Mouse (Mus musculus) intestine, embryonic 16.5 days (tissue): Measurements from ENCODE around the gene Cemip. TPM values are rescaled to one million over a fixed set of nuclear protein-coding genes. Genes with fewer than 3 reads are reported as not detected.
"Not testable (repeated sequence)": the region's sequence is repeated elsewhere in the genome, so short reads cannot be mapped to it uniquely, and the experiment has no call there.

ENCODE experiments used
- ATAC-seq: fragments of 200-750 bp; cut with Nextera tagmentation; 2 replicates; pipeline ENCODE4 v1.8.0; 2017; ENCODE audit warnings: moderate TSS enrichment, moderate library complexity
- H3K27ac ChIP-seq: fragments of 300-500 bp; sonication (generic); 2 replicates; pipeline ENCODE4 v1.5.1; 2014; ENCODE audit warnings: mild to moderate bottlenecking, low read length
- H3K27me3 ChIP-seq: fragments of 300-500 bp; sonication (generic); replicated peaks from 2 replicates; pipeline ENCODE4 v1.6.1; 2014; ENCODE audit warnings: low read length, control low read depth, mixed read lengths; ENCODE audit not compliant: control insufficient read depth, insufficient read depth
- H3K36me3 ChIP-seq: fragments of 300-500 bp; sonication (generic); 2 replicates; pipeline ENCODE4 v1.6.1; 2014; ENCODE audit warnings: low read length, control low read depth; ENCODE audit not compliant: control insufficient read depth, insufficient read depth
- H3K4me1 ChIP-seq: fragments of 300-500 bp; sonication (generic); 2 replicates; pipeline ENCODE4 v1.6.1; 2014; ENCODE audit warnings: low read length, control low read depth, mixed read lengths; ENCODE audit not compliant: control insufficient read depth, insufficient read depth
- H3K4me2 ChIP-seq: fragments of 300-500 bp; sonication (generic); 2 replicates; pipeline ENCODE4 v1.6.1; 2014; ENCODE audit warnings: low read depth, low read length, control low read depth
- H3K4me3 ChIP-seq: fragments of 300-500 bp; sonication (generic); 2 replicates; pipeline ENCODE4 v1.5.1; 2014; ENCODE audit warnings: mild to moderate bottlenecking, low read length
- H3K9ac ChIP-seq: fragments of 300-500 bp; sonication (generic); 2 replicates; pipeline ENCODE4 v1.6.1; 2014; ENCODE audit warnings: low read depth, low read length
- H3K9me3 ChIP-seq: fragments of 300-500 bp; sonication (generic); 2 replicates; pipeline ENCODE4 v1.6.1; 2016; ENCODE audit warnings: low read length, control low read depth; ENCODE audit not compliant: control insufficient read depth
- WGBS: fragments of 180-500 bp; shearing (Covaris S2); extraction: QIAGEN DNeasy Blood & Tissue Kit; methylation state at CpG from one replicate; pipeline ENCODE4 v1.1.7; 2014; 5-methylcytosine and 5-hydroxymethylcytosine counted together
- polyA plus RNA-seq: library from polyadenylated mRNA; unstranded; fragments of >200 nt; fragmentation: Nextera tagmentation; extraction: Ambion mirVana; gene quantifications from 2 replicates; pipeline ENCODE4 v1.2.1, GENCODE M21; 2015

The Cemip gene
- 0.28 and 0.40 TPM in 2 replicates for polyA plus RNA-seq

DNA sequence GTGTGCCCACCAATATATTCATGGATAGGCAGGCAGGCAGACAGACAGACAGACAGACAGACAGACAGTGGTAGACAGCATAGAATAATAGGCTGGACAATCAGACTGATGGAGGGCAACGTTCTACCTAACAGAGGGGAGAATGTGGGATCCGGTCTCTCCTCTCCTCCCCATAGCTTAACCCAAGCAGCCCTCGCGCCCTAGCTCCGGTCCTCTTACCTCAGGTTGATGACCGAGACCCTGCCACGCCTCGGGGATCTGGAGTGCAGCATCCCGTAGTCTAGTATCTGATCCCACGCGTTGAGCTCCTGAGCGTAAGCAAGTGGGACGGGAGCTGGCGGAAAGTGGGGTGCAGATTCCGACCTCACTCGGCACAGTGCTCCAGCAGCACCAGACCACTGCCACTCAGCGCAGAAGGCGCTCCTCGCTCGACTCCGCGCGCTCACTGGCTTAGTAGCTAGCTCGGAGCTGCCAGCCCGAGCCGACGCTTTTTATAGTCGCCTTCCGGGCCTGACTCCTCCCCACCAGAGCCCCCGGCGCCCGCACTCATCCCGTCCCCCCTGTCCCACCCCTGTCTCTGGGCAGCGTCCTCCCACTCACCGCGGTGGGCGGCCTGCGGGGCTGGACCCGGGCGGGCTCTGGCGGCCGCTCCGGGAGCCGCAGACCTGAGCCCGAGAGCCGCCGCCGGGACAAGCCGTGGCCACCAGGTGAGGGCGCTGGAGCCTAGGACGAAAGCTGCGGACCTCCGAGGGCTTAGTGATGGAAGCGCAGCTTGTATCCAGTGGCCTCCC, at the start of gene Cemip:
Gene Cemip (minus strand): TSS at position 464 of the 791 bp plus-strand sequence.
- no peak within 1 kb of the TSS for H3K27ac ChIP-seq
- H3K9ac ChIP-seq = 0 out of 2 replicates have a peak within 1 kb of the TSS, but pooled peaks have one; percentile 22
- peak; percentile 80 for ATAC-seq
- no peaks in the 10 kb centered on the region for H3K36me3 ChIP-seq
- peaks cover 21% of the 10 kb centered on the region for H3K27me3 ChIP-seq
- no peaks in the 10 kb centered on the region for H3K9me3 ChIP-seq
- 2% methylated on average over 53 of the region's 54 CpGs for WGBS
- H3K4me2 ChIP-seq = peak within 1 kb of the TSS; percentile 82
- H3K4me3 ChIP-seq = peak within 1 kb of the TSS; percentile 49
- no peaks in the 10 kb centered on the region for H3K4me1 ChIP-seq

DNA sequence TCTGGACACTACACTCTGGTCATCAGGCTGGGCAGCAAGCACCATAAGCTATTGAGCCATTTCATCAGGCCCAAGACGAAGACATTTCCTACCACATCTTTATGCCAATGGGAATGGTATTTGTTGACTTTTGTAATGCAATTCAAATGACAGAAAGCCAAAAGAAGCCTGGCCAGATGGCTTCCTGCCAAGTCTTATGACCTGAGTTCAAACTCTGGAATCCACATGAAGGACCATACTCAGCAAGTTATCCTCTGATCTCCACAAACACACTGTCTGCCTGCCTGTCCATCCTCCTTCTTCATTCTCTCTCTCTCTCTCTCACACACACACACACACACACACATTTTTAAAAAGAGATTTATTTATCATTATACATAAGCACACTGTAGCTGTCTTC, 46.4 kb upstream of the Cemip start:
- ATAC-seq = no peak

DNA sequence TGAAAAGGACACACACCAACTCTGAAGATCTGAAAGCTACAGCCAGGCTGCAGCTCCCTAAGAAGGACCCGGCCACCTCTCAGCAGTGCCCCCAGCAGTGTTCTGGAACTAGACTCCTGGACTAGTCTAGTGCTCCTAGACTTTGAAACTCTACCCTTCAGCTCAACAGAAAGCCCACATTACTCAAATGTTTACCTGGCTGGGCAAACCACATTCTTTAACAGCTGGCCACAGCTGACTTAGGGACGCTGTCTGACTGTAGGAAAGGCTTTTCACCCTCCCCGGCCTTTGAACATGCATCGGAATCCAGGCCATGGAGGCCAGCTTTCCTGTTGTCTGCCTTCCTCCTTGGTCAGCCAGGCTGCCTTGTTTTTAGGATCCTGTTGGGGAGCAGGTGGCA, 45.4 kb upstream of the Cemip start:
- no peaks in the 10 kb centered on the region for H3K9me3 ChIP-seq
- H3K27me3 ChIP-seq = no peaks in the 10 kb centered on the region
- H3K27ac ChIP-seq = no peak overlapping the region; the same call in 1 of the 2 replicates
- peaks cover 39% of the 10 kb centered on the region for H3K4me1 ChIP-seq
- no peak for ATAC-seq
- H3K9ac ChIP-seq = no peak overlapping the region
- WGBS = 68% methylated on average over 4 of the region's 4 CpGs
- H3K4me2 ChIP-seq = no peak overlapping the region
- no peaks in the 10 kb centered on the region; the same call in 1 of the 2 replicates for H3K36me3 ChIP-seq
- H3K4me3 ChIP-seq = no peak overlapping the region

More for the DNA sequence above, 46.4 kb upstream of the Cemip start:
- no peak overlapping the region for H3K9ac ChIP-seq
- H3K4me3 ChIP-seq = no peak overlapping the region
- no peaks in the 10 kb centered on the region for H3K9me3 ChIP-seq
- peaks cover 40% of the 10 kb centered on the region for H3K4me1 ChIP-seq
- 29% methylated on average over 1 of the region's 1 CpGs for WGBS
- H3K27me3 ChIP-seq = no peaks in the 10 kb centered on the region
- no peak overlapping the region for H3K27ac ChIP-seq
- no peak overlapping the region for H3K4me2 ChIP-seq
- no peaks in the 10 kb centered on the region; the same call in 1 of the 2 replicates for H3K36me3 ChIP-seq

DNA sequence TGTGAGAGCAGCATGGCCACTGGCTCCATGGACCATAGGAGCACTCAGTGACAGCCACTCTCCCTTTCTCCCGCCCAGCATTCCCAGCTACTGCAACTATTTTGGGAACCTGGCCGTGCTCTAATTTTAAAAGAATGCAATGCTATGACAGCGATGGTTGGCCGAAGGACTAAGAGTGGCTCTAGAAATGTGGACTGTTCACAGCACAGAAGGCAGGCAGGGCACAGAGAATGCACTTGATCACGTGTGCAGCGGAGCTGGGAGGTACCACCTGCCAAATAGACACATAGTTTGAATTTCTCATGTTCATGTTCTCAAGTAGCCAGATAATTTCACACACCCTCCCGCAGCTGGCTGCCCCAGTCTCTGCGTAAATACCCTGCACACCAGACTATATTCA, 42.4 kb upstream of the Cemip start:
- 57% methylated on average over 8 of the region's 8 CpGs for WGBS
- Histone ChIP-seq H3K4me2 (no peak overlapping the region), H3K9ac (0 out of 2 replicates have a peak overlapping the region, but pooled peaks have one; percentile 14), H3K36me3 (no peaks in the 10 kb centered on the region; the same call in 1 of the 2 replicates), H3K27ac (peak overlapping the region; percentile 50; the same call in 1 of the 2 replicates), H3K4me1 (peaks cover 27% of the 10 kb centered on the region), H3K9me3 (no peaks in the 10 kb centered on the region), H3K4me3 (no peak overlapping the region), H3K27me3 (no peaks in the 10 kb centered on the region)
- ATAC-seq = peak; percentile 50

DNA sequence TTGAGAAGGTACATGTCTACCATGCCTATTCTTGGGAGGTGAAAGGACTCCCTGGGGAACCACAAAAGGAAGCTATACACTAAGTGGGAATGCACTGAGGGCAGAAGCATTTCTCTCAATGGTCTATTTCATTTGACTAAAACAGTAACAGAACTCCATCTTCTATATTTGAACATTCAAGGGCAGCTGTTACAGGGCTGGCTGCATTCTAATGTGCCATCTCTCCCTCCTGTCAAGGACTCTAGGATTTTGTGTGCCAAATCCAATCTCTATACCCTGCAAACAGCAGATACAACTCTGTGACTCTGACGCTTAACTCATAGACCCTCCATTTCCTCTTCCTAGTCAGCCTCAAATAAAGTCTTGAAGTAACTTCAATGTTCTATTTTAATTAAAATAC, 39.4 kb upstream of the Cemip start:
- Histone ChIP-seq H3K9ac (no peak overlapping the region), H3K4me1 (peaks cover 24% of the 10 kb centered on the region), H3K4me3 (no peak overlapping the region), H3K9me3 (no peaks in the 10 kb centered on the region), H3K27me3 (no peaks in the 10 kb centered on the region), H3K36me3 (no peaks in the 10 kb centered on the region), H3K4me2 (no peak overlapping the region), H3K27ac (no peak overlapping the region)
- WGBS = 79% methylated on average over 1 of the region's 1 CpGs
- ATAC-seq = no peak

DNA sequence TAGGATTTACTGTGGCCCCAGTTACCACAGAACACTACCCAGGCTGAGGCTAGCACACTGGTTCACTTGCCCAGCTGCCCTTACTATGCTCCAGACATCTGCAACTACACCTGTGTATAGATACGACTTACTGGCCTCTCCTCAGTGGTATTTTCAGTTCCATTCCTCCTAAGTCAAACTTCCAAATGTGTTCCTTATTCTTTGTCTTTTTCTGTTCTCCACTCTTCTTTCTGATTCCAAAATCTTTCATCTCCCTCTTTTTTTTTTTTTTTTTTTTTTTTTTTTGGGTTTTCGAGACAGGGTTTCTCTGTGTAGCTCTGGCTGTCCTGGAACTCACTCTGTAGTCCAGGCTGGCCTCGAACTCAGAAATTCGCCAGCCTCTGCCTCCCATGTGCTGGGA, 37.3 kb upstream of the Cemip start:
- peaks cover 42% of the 10 kb centered on the region for H3K4me1 ChIP-seq
- H3K9ac ChIP-seq, ATAC-seq, H3K9me3 ChIP-seq, H3K4me2 ChIP-seq, H3K4me3 ChIP-seq, H3K27ac ChIP-seq, H3K27me3 ChIP-seq, H3K36me3 ChIP-seq: not testable (repeated sequence)
- 89% methylated on average over 3 of the region's 4 CpGs for WGBS

DNA sequence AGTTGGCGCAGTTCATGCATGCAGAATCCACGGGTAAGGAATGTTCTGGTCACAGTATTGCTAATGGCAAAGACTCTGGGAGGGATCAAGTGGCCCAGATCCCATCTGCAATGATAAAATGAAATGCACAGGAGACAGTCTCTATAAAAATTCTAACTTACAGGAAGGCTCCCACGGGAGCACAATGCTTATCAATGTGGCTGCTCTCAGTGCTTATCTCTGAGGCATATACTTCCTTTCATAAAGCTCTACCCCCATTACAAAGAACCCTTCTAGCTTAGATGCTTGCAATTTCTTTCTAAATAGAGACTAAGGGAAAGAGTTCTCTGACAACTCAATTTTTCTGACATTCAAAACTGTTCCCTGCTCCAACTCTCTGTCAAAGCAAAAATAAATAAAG, 35.5 kb upstream of the Cemip start:
- H3K9me3 ChIP-seq = no peaks in the 10 kb centered on the region
- WGBS = 67% methylated on average over 3 of the region's 3 CpGs
- H3K27ac ChIP-seq = 0 out of 2 replicates have a peak overlapping the region, but pooled peaks have one; percentile 26
- H3K4me1 ChIP-seq = peaks cover 57% of the 10 kb centered on the region
- no peaks in the 10 kb centered on the region for H3K27me3 ChIP-seq
- no peak for ATAC-seq
- H3K36me3 ChIP-seq = no peaks in the 10 kb centered on the region
- H3K4me2 ChIP-seq = no peak overlapping the region
- H3K9ac ChIP-seq = no peak overlapping the region
- H3K4me3 ChIP-seq = no peak overlapping the region

DNA sequence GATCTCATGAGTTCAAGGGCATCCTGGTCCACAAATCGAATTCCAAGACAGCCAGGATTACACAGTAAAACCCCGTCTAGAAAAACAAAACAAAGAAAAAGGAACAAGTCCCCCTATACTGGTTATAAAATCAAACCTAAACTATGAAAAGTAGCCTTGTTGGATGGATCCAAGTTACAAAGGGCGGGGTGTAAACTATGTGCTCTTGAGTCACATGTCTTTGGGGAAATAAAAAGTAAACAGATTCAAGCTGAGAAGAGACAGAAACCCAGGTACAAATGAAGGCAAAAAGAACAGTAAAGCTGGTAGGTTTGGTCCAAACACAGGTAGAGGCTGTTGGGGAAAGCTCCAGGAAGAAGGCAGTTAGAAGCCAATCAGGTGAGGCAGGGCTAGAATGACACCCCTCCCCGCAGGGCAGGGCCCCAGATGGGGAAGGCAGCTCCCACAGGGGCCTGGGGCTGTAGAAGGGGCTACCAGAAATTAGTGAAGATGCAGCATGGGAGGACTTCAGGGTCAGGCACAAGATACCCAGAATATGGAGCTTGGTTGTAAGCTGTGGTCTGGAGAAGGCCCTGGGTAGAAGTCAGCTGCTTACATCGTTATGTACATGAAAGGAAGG, 33.9 kb upstream of the Cemip start:
- Histone ChIP-seq H3K9me3 (no peaks in the 10 kb centered on the region), H3K27ac (peak overlapping the region; percentile 70), H3K36me3 (no peaks in the 10 kb centered on the region)

DNA sequence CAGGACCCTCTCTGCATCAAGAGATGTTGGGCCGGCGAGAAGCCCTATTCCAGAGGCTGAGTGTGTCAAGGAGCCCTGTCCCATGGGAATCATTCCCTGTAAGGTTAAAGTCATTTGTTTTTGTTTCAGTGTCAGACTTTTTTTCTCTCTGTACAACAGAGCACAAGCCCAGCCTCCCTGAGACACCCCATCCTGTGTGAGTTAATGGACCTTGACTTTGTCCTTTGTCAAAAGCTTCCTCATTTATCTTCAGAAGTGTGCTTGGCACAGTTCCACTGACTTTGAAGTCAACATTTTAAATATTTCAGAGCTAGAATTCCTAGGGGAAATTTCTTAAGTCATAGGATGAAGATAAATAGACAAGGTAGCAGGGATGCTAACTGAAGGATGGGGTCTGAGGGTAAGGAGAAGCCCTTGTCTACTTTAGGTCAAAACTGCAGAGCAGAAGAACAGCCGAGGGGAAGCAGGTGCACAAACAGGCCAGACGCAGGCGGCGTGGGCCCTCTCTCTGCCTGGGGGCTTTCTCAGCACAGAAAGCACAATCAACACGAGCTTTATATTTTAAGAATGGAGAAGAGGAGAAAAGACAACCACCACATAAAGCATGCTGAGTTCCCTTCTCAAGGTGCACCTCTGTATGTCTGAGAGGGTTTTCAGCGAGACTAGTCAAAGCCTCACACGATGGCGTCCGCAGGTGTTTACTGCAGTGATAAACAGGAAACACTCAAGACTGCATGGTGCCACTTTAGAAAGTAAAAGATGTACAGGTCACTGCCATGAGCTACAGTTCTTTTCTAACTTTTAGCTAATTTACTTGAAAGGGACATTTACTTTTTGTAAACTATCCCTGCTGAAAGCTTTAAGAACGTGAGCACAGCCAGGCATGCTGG, 33.2 kb upstream of the Cemip start:
- WGBS = 53% methylated on average over 12 of the region's 12 CpGs
- Histone ChIP-seq H3K4me3 (no peak overlapping the region), H3K4me1 (peaks cover 53% of the 10 kb centered on the region), H3K27me3 (no peaks in the 10 kb centered on the region), H3K9ac (no peak overlapping the region), H3K36me3 (no peaks in the 10 kb centered on the region), H3K4me2 (no peak overlapping the region), H3K9me3 (no peaks in the 10 kb centered on the region), H3K27ac (0 out of 2 replicates have a peak overlapping the region, but pooled peaks have one; percentile 29)
- no peak for ATAC-seq

More for the DNA sequence above, 33.9 kb upstream of the Cemip start:
- Histone ChIP-seq H3K27me3 (no peaks in the 10 kb centered on the region), H3K4me1 (peaks cover 53% of the 10 kb centered on the region), H3K9ac (no peak overlapping the region), H3K4me3 (no peak overlapping the region), H3K4me2 (no peak overlapping the region)
- ATAC-seq = peak; percentile 16; the same call in 1 of the 2 replicates
- 42% methylated on average over 5 of the region's 5 CpGs for WGBS
